Mouse (Mus musculus): ENCODE results near the gene Syap1. TPM values are rescaled to one million over a fixed set of nuclear protein-coding genes. Genes with fewer than 3 reads are reported as not detected.

Syap1 gene
- total and polyA plus RNA-seq, 2 experiments, result 7.2 to 43.1 TPM

DNA sequence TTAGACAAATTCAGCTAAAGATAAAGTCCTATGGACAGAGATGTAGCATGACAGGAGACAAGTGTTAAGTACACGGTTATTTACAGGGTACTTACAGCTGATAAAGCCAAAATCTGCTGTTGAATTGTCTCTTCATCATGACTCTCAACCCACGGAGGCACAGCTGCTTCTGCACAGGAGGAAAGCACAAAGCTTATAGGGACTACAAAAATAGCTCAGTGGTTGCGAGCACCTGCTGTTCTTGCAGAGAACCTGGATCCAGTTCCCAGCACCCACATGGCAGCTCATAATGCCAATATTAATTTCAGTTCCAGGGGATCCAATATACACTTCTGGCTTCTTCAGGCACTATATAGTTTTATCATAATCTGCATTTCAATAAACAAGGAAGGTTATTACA is 10.0 kb downstream of the Syap1 start:
- peaks cover 17% of the 10 kb centered on the region; the same call in 1 of the 2 replicates for H3K36me3 ChIP-seq (ENCODE audit: control insufficient read depth, insufficient read depth, low read length)
- H3K9ac ChIP-seq (ENCODE audit: low read depth, low read length), result no peak overlapping the region
- TF ChIP-seq CTCF (IDR thresholded peaks at IDR 0.05; ENCODE audit: low read depth, low read length), result no peak
- TF ChIP-seq POLR2A (IDR thresholded peaks at IDR 0.05; ENCODE audit: extremely low read depth, insufficient read depth, low read length), result no peak
- no peaks in the 10 kb centered on the region for H3K79me2 ChIP-seq (ENCODE audit: control insufficient read depth, insufficient read depth, low read length)
- H3K4me3 ChIP-seq (ENCODE audit: insufficient read depth, low read depth, low read length), result no peak overlapping the region
- H3K27ac ChIP-seq (replicated peaks; ENCODE audit: insufficient read depth, low read depth, low read length), result no peak overlapping the region
- DNase-seq (ENCODE audit: extremely low read depth, low read depth, low spot score), result no peak
- H3K27me3 ChIP-seq (ENCODE audit: control insufficient read depth, insufficient read depth, low read length), result no peaks in the 10 kb centered on the region
- H3K4me1 ChIP-seq (ENCODE audit: control insufficient read depth, insufficient read depth, low read length), result no peaks in the 10 kb centered on the region; the same call in 1 of the 2 replicates
- WGBS, result 97% methylated on average over 3 of the region's 3 CpGs

DNA sequence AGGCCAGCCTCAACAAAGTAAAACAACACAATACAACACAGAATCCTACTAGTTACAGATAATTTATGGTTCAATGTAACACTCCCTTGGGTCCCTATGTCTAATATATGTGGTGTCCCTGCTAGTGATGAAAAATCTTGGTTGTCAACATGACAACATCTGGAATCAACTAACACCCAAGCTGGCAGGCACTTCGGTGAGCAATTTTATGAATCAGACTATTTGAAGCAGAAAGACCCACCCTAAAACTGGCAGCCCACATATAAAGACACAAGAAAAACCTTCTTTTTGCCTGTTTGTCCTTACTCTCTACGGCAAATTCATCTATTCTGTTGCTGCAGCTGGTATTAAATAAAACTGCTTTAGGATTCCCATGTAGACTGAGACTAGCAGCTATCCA is 14.5 kb downstream of the Syap1 start:
- no peak overlapping the region for H3K9ac ChIP-seq (ENCODE audit: low read depth, low read length)
- H3K79me2 ChIP-seq (ENCODE audit: control insufficient read depth, insufficient read depth, low read length), result no peaks in the 10 kb centered on the region
- peaks cover 24% of the 10 kb centered on the region for H3K36me3 ChIP-seq (ENCODE audit: control insufficient read depth, insufficient read depth, low read length)
- H3K4me1 ChIP-seq (ENCODE audit: control insufficient read depth, insufficient read depth, low read length), result peaks cover 5% of the 10 kb centered on the region; the same call in 1 of the 2 replicates
- H3K4me3 ChIP-seq (ENCODE audit: insufficient read depth, low read depth, low read length), result no peak overlapping the region
- no peak overlapping the region for H3K27ac ChIP-seq (replicated peaks; ENCODE audit: insufficient read depth, low read depth, low read length)
- TF ChIP-seq POLR2A (IDR thresholded peaks at IDR 0.05; ENCODE audit: extremely low read depth, insufficient read depth, low read length) (no peak), CTCF (IDR thresholded peaks at IDR 0.05; ENCODE audit: low read depth, low read length) (no peak)
- DNase-seq (ENCODE audit: extremely low read depth, low read depth, low spot score), result no peak
- H3K27me3 ChIP-seq (ENCODE audit: control insufficient read depth, insufficient read depth, low read length), result no peaks in the 10 kb centered on the region
- WGBS, result 95% methylated on average over 2 of the region's 2 CpGs

DNA sequence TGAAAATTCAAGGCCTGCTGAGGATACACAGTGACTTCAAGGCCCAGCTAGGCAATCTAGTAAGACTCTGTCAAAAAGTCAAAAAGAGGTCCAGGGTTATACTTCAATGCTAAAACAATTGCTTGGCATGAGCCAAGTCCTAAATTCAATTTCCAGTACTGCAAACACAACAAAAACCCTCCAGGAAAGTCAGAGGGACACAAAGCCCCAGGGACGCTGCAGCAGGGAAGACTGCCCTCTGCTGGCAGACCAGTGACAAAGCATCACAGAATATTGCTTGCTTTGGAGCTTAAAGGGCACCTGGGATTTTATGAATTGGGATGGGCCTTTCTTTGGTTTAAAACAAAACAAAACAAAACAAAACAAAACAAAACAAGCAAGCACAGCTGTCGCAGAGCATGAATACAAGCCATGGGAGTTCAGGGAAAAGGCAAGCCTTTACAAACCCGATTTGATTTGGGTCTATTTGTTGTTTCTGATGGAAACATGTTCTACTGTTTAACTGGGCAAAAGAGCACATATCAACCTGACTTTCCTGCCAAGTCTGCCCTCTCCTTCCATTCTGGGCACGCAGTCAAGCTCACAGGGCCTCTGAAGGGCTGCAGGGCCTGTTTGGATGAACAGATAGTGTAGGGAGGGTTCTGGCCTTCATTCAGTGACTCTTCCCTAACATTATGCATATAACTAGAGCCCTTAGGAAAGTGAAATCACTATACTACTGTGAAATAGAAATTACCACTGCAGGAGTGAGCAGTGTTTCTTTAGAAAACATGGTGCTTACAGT is 16.3 kb downstream of the Syap1 start:
- 9% methylated on average over 4 of the region's 4 CpGs for WGBS
- H3K36me3 ChIP-seq (ENCODE audit: control insufficient read depth, insufficient read depth, low read length), result peaks cover 23% of the 10 kb centered on the region
- H3K27ac ChIP-seq (replicated peaks; ENCODE audit: insufficient read depth, low read depth, low read length), result peak overlapping the region; percentile 75
- H3K27me3 ChIP-seq (ENCODE audit: control insufficient read depth, insufficient read depth, low read length), result no peaks in the 10 kb centered on the region
- peaks cover 5% of the 10 kb centered on the region; the same call in 1 of the 2 replicates for H3K4me1 ChIP-seq (ENCODE audit: control insufficient read depth, insufficient read depth, low read length)
- no peak overlapping the region for H3K9ac ChIP-seq (ENCODE audit: low read depth, low read length)
- peak; percentile 87 for DNase-seq (ENCODE audit: extremely low read depth, low read depth, low spot score)
- H3K4me3 ChIP-seq (ENCODE audit: insufficient read depth, low read depth, low read length), result no peak overlapping the region
- TF ChIP-seq CTCF (IDR thresholded peaks at IDR 0.05; ENCODE audit: low read depth, low read length) (peak; percentile 81), POLR2A (IDR thresholded peaks at IDR 0.05; ENCODE audit: extremely low read depth, insufficient read depth, low read length) (no peak)
- no peaks in the 10 kb centered on the region for H3K79me2 ChIP-seq (ENCODE audit: control insufficient read depth, insufficient read depth, low read length)

GRCm38 (mm10) chrX:162868294-162868965 is 19.8 kb downstream of the Syap1 start:
- DNase-seq (ENCODE audit: extremely low read depth, low read depth, low spot score), result no peak
- H3K27me3 ChIP-seq (ENCODE audit: control insufficient read depth, insufficient read depth, low read length), result no peaks in the 10 kb centered on the region
- TF ChIP-seq CTCF (IDR thresholded peaks at IDR 0.05; ENCODE audit: low read depth, low read length), result no peak
- no peak for TF ChIP-seq POLR2A (IDR thresholded peaks at IDR 0.05; ENCODE audit: extremely low read depth, insufficient read depth, low read length)
- H3K27ac ChIP-seq (replicated peaks; ENCODE audit: insufficient read depth, low read depth, low read length), result no peak overlapping the region
- no peak overlapping the region for H3K4me3 ChIP-seq (ENCODE audit: insufficient read depth, low read depth, low read length)
- H3K36me3 ChIP-seq (ENCODE audit: control insufficient read depth, insufficient read depth, low read length), result peaks cover 20% of the 10 kb centered on the region
- H3K4me1 ChIP-seq (ENCODE audit: control insufficient read depth, insufficient read depth, low read length), result peaks cover 5% of the 10 kb centered on the region; the same call in 1 of the 2 replicates
- H3K9ac ChIP-seq (ENCODE audit: low read depth, low read length), result no peak overlapping the region
- 77% methylated on average over 3 of the region's 3 CpGs for WGBS
- no peaks in the 10 kb centered on the region for H3K79me2 ChIP-seq (ENCODE audit: control insufficient read depth, insufficient read depth, low read length)

GRCm38 (mm10) chrX:162848682-162849081 is 39.6 kb downstream of the Syap1 start:
- Histone ChIP-seq H3K36me3 (ENCODE audit: control insufficient read depth, insufficient read depth, low read length) (no peaks in the 10 kb centered on the region), H3K27ac (replicated peaks; ENCODE audit: insufficient read depth, low read depth, low read length) (no peak overlapping the region), H3K4me3 (ENCODE audit: insufficient read depth, low read depth, low read length) (no peak overlapping the region), H3K9ac (ENCODE audit: low read depth, low read length) (no peak overlapping the region), H3K27me3 (ENCODE audit: control insufficient read depth, insufficient read depth, low read length) (no peaks in the 10 kb centered on the region), H3K79me2 (ENCODE audit: control insufficient read depth, insufficient read depth, low read length) (no peaks in the 10 kb centered on the region), H3K4me1 (ENCODE audit: control insufficient read depth, insufficient read depth, low read length) (no peaks in the 10 kb centered on the region)
- no peak for TF ChIP-seq CTCF (IDR thresholded peaks at IDR 0.05; ENCODE audit: low read depth, low read length)
- no peak for TF ChIP-seq POLR2A (IDR thresholded peaks at IDR 0.05; ENCODE audit: extremely low read depth, insufficient read depth, low read length)
- no peak for DNase-seq (ENCODE audit: extremely low read depth, low read depth, low spot score)
- WGBS, result 95% methylated on average over 1 of the region's 1 CpGs
